Mouse (Mus musculus) cerebellum, adult 18-20 months (tissue): Measurements from ENCODE around the gene Nsd2.
"Not testable (repeated sequence)": the region's sequence is repeated elsewhere in the genome, so short reads cannot be mapped to it uniquely, and the experiment has no call there.

Experiments used
- DNase-seq, 2 experiments: peaks; one replicate each; pipeline ENCODE4 v3.0.0; 2021

Gene Nsd2

GRCm38 (mm10) chr5:33853086-33853485, 32.6 kb downstream of the Nsd2 start:
- DNase-seq: peak in 1 of 2 experiments; percentile 17

- DNase-seq: peak; percentile 16 to 19
Measured at GRCm38 (mm10) chr5:33854019-33854418, 33.5 kb downstream of the Nsd2 start.

GRCm38 (mm10) chr5:33857693-33858092, 37.2 kb downstream of the Nsd2 start:
- DNase-seq: no peak

- no peak for DNase-seq
Measured at GRCm38 (mm10) chr5:33875472-33875871, 54.9 kb downstream of the Nsd2 start.

GRCm38 (mm10) chr5:33881118-33881517, 60.6 kb downstream of the Nsd2 start:
- no peak for DNase-seq

GRCm38 (mm10) chr5:33893406-33893805, 72.9 kb downstream of the Nsd2 start:
- no peak for DNase-seq

GRCm38 (mm10) chr5:33895116-33895515, 74.6 kb downstream of the Nsd2 start:
- no peak for DNase-seq

GRCm38 (mm10) chr5:33897158-33897557, 76.6 kb downstream of the Nsd2 start:
- no peak for DNase-seq

- DNase-seq: no peak
Measured at GRCm38 (mm10) chr5:33898671-33899070, 78.1 kb downstream of the Nsd2 start.

GRCm38 (mm10) chr5:33899245-33899644, 78.7 kb downstream of the Nsd2 start:
- no peak for DNase-seq

GRCm38 (mm10) chr5:33900101-33900500, 79.6 kb downstream of the Nsd2 start:
- no peak for DNase-seq

GRCm38 (mm10) chr5:33900701-33901263, 80.3 kb downstream of the Nsd2 start:
- no peak for DNase-seq

- DNase-seq: no peak
Measured at GRCm38 (mm10) chr5:33901278-33901677, 80.8 kb downstream of the Nsd2 start.

GRCm38 (mm10) chr5:33902696-33903095, 82.2 kb downstream of the Nsd2 start:
- no peak for DNase-seq

- DNase-seq: no peak
Measured at GRCm38 (mm10) chr5:33903176-33903575, 82.7 kb downstream of the Nsd2 start.

GRCm38 (mm10) chr5:33915031-33915430, 94.5 kb downstream of the Nsd2 start:
- DNase-seq: not testable (repeated sequence)

GRCm38 (mm10) chr5:33916616-33917015, 96.1 kb downstream of the Nsd2 start:
- peak in 1 of 2 experiments; percentile 2 for DNase-seq

GRCm38 (mm10) chr5:33919466-33919865, 98.9 kb downstream of the Nsd2 start:
- peak; percentile 75 to 87 for DNase-seq

- DNase-seq: no peak
Measured at GRCm38 (mm10) chr5:33920037-33920436, 99.5 kb downstream of the Nsd2 start.

- no peak for DNase-seq
Measured at GRCm38 (mm10) chr5:33920924-33921323, 100.4 kb downstream of the Nsd2 start.

GRCm38 (mm10) chr5:33921486-33922235, 101.1 kb downstream of the Nsd2 start:
- DNase-seq: peak; percentile 48 to 53

- no peak for DNase-seq
Measured at GRCm38 (mm10) chr5:33922566-33922965, 102.0 kb downstream of the Nsd2 start.

GRCm38 (mm10) chr5:33926170-33926569, 105.6 kb downstream of the Nsd2 start:
- peak; percentile 37 to 52 for DNase-seq

GRCm38 (mm10) chr5:33932413-33932812, 111.9 kb downstream of the Nsd2 start:
- DNase-seq: no peak

- no peak for DNase-seq
Measured at GRCm38 (mm10) chr5:33934081-33934480, 113.6 kb downstream of the Nsd2 start.
